Mouse (Mus musculus) kidney, postnatal 10 days (tissue): ENCODE results near the gene Pmepa1.
A peak's percentile ranks its signal among the peaks of the same experiment; 100 is the strongest.

Source experiments
- DNase-seq: peaks from one replicate; pipeline ENCODE4 v3.0.0; 2021; ENCODE audit warnings: mixed read lengths

Pmepa1 gene

GRCm38 (mm10) chr2:173275343-173276201, 761 bp downstream of the Pmepa1 start:
- DNase-seq, result peak; percentile 74

GRCm38 (mm10) chr2:173274428-173275342, 1.6 kb downstream of the Pmepa1 start:
- no peak for DNase-seq

GRCm38 (mm10) chr2:173273885-173274284, 2.4 kb downstream of the Pmepa1 start:
- no peak for DNase-seq

- no peak for DNase-seq
These were observed 3.9 kb downstream of the Pmepa1 start for GRCm38 (mm10) chr2:173272354-173272900.

GRCm38 (mm10) chr2:173271541-173271940, 4.8 kb downstream of the Pmepa1 start:
- DNase-seq, result no peak

- DNase-seq, result no peak
These were observed 5.6 kb downstream of the Pmepa1 start for GRCm38 (mm10) chr2:173270601-173271248.

- no peak for DNase-seq
These were observed 6.1 kb downstream of the Pmepa1 start for GRCm38 (mm10) chr2:173270196-173270595.

GRCm38 (mm10) chr2:173267562-173267961, 8.8 kb downstream of the Pmepa1 start:
- no peak for DNase-seq

GRCm38 (mm10) chr2:173266349-173267112, 9.8 kb downstream of the Pmepa1 start:
- DNase-seq, result no peak

GRCm38 (mm10) chr2:173265468-173266265, 10.7 kb downstream of the Pmepa1 start:
- no peak for DNase-seq

GRCm38 (mm10) chr2:173264467-173265128, 11.7 kb downstream of the Pmepa1 start:
- DNase-seq, result peak; percentile 81

GRCm38 (mm10) chr2:173263636-173264330, 12.6 kb downstream of the Pmepa1 start:
- DNase-seq, result peak; percentile 77

GRCm38 (mm10) chr2:173261497-173261896, 14.8 kb downstream of the Pmepa1 start:
- peak; percentile 66 for DNase-seq

GRCm38 (mm10) chr2:173258459-173259091, 17.8 kb downstream of the Pmepa1 start:
- DNase-seq, result no peak

- peak; percentile 84 for DNase-seq
These were observed 18.7 kb downstream of the Pmepa1 start for GRCm38 (mm10) chr2:173257610-173258009.

- DNase-seq, result no peak
These were observed 19.8 kb downstream of the Pmepa1 start for GRCm38 (mm10) chr2:173256552-173256949.

GRCm38 (mm10) chr2:173255810-173256551, 20.4 kb downstream of the Pmepa1 start:
- DNase-seq, result no peak
